Mouse (Mus musculus) hindbrain, embryonic 11.5 days (tissue): ENCODE measurements at regions not wholly inside any gene's neighbourhood (a gene's known extent, or its start where the extent isn't known, plus 50 kb on each side); places are given as distances from the start of the nearest gene placed in this dataset.

ENCODE experiments used
- ATAC-seq: fragments of 200-750 bp; cut with Nextera tagmentation; 2 replicates; pipeline ENCODE4 v1.8.0; 2017; ENCODE audit warnings: mild to moderate bottlenecking, moderate TSS enrichment, moderate library complexity; ENCODE audit not compliant: low FRiP score
- DNase-seq: peaks from one replicate; pipeline ENCODE4 v3.0.0-alpha.2; 2015; ENCODE audit warnings: low spot score
- H3K27ac ChIP-seq: fragments of 300-500 bp; sonication (generic); 2 replicates; pipeline ENCODE4 v1.5.1; 2014; ENCODE audit warnings: mild to moderate bottlenecking, low read depth, low read length
- H3K27me3 ChIP-seq: fragments of 300-500 bp; sonication (generic); 2 replicates; pipeline ENCODE4 v1.6.1; 2014; ENCODE audit warnings: mild to moderate bottlenecking, low read length, moderate library complexity, mixed read lengths; ENCODE audit not compliant: control insufficient read depth, insufficient read depth
- H3K36me3 ChIP-seq: fragments of 300-500 bp; sonication (generic); 2 replicates; pipeline ENCODE4 v1.6.1; 2014; ENCODE audit warnings: mild to moderate bottlenecking, low read length, moderate library complexity, mixed read lengths; ENCODE audit not compliant: control insufficient read depth, insufficient read depth
- H3K4me1 ChIP-seq: fragments of 300-500 bp; sonication (generic); replicated peaks from 2 replicates; pipeline ENCODE4 v1.6.1; 2014; ENCODE audit warnings: low read length, mixed read lengths; ENCODE audit not compliant: control insufficient read depth, insufficient read depth
- H3K4me2 ChIP-seq: fragments of 300-500 bp; sonication (generic); replicated peaks from 2 replicates; pipeline ENCODE4 v1.6.1; 2014; ENCODE audit warnings: mild to moderate bottlenecking, low read depth, low read length
- H3K4me3 ChIP-seq: fragments of 300-500 bp; sonication (generic); 2 replicates; pipeline ENCODE4 v1.5.1; 2014; ENCODE audit warnings: low read depth, low read length
- H3K9ac ChIP-seq: fragments of 300-500 bp; sonication (generic); 2 replicates; pipeline ENCODE4 v1.6.1; 2014; ENCODE audit warnings: low read depth, low read length
- H3K9me3 ChIP-seq: fragments of 300-500 bp; sonication (generic); 2 replicates; pipeline ENCODE4 v1.6.1; 2016; ENCODE audit warnings: low read length; ENCODE audit not compliant: control insufficient read depth
- WGBS: fragments of 180-500 bp; shearing (Covaris S2); extraction: QIAGEN DNeasy Blood & Tissue Kit; methylation state at CpG from one replicate; pipeline ENCODE4 v1.1.7; 2014; 5-methylcytosine and 5-hydroxymethylcytosine counted together

- WGBS, result 76% methylated on average over 3 of the region's 3 CpGs
- DNase-seq (no peak), ATAC-seq (no peak)
- H3K4me2 ChIP-seq, result no peak overlapping the region
- H3K9me3 ChIP-seq, result no peaks in the 10 kb centered on the region
- no peak overlapping the region for H3K9ac ChIP-seq
- H3K27me3 ChIP-seq, result no peaks in the 10 kb centered on the region
- no peaks in the 10 kb centered on the region for H3K4me1 ChIP-seq
- H3K36me3 ChIP-seq, result no peaks in the 10 kb centered on the region
- no peak overlapping the region for H3K4me3 ChIP-seq
- no peak overlapping the region for H3K27ac ChIP-seq
Observed at GRCm38 (mm10) chr4:72914991-72915390, 62.6 kb upstream of the Aldoart1 start.
